Mouse (Mus musculus) adrenal gland, adult 18-20 months (tissue): ENCODE measurements around the gene Macrod2. TPM values are rescaled to one million over a fixed set of nuclear protein-coding genes. Genes with fewer than 3 reads are reported as not detected.

Experiments used
- DNase-seq, 2 experiments: peaks; one replicate each; pipeline ENCODE4 v3.0.0; 2021 to 2022; ENCODE audit warnings: low spot score in 2 of 2
- total RNA-seq, 2 experiments: library from RNA; stranded (reverse); gene quantifications; 1 replicate in 1 of 2; 2 replicates in 1 of 2; pipeline ENCODE4 v1.2.3; 2021

Macrod2 gene
- total RNA-seq, 2 experiments from 2014 or later, result 8.4 to 8.6 TPM

DNA sequence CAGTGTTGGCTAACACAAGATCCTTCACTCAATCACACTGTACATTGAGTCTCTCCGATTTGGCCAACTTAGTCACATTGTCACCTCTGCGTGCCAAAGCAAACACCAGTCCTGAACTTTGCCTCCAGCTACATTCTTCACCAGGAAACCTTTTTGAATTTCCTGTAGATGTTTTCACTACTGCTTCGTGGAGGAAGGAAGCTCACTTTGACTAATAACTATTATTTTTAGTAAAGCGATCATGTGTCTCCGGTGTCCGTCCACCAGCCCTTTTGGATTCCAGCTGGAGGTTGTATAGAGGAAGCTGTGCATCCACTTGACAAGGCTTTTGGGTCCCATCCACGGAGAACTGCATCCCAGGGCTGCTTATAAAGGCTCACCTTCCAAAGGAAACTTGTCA is 893.4 kb downstream of the Macrod2 start:
- no peak for DNase-seq

DNA sequence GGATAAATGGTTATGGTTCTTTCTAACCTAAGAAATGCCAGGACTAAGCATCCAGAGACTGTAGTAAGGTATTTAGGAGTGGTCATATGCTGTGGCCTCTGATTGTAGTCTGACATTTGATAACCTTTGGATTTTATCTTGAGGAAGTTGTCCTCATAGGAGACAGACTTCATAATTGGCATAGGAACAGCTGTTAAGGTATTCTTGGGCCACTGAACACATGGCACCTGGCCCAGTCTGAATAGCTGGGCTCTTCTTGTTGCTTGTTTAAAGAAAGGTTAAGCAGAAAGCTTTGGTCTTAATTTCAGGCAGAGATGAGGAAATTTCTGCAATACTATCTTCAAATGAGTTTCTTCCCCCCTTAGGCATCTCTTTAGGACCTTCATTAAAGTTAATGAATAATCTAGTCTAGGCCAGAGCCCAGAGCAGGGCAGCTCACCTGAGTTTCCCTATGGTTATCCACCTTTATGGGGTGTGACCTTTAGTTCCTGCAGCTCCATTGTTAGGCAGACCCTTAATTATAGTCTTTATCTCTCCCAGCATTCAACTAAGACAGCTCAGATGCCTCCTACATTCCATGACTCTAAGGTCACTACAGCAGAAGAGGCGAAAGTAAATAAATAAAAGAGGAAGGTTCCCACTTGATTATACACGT is 894.1 kb downstream of the Macrod2 start:
- DNase-seq, result no peak

DNA sequence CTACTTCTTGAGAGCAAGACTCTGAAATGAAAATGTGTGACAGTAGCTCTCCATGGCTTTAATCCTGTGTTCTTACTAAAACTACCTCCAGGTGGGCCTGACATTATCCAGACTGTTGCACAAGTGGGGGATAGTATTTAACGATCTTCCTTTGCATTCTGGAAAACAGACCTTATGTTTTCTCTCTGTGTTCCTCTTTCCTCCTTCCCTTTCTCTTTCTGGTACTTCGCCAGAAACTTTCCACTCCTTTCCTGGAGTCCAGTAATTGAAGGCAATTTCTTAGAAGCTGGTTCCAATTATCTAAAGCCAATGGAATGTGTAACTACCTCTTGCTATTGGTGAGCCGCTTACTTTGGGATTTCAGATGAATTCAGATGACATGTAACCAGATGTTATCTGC is 897.7 kb downstream of the Macrod2 start:
- no peak for DNase-seq

- no peak for DNase-seq
These were observed 904.1 kb downstream of the Macrod2 start for GRCm38 (mm10) chr2:141299168-141299567.

- no peak for DNase-seq
These were observed 905.9 kb downstream of the Macrod2 start for GRCm38 (mm10) chr2:141301030-141301429.

- DNase-seq, result no peak
These were observed 913.3 kb downstream of the Macrod2 start for GRCm38 (mm10) chr2:141308406-141308805.

DNA sequence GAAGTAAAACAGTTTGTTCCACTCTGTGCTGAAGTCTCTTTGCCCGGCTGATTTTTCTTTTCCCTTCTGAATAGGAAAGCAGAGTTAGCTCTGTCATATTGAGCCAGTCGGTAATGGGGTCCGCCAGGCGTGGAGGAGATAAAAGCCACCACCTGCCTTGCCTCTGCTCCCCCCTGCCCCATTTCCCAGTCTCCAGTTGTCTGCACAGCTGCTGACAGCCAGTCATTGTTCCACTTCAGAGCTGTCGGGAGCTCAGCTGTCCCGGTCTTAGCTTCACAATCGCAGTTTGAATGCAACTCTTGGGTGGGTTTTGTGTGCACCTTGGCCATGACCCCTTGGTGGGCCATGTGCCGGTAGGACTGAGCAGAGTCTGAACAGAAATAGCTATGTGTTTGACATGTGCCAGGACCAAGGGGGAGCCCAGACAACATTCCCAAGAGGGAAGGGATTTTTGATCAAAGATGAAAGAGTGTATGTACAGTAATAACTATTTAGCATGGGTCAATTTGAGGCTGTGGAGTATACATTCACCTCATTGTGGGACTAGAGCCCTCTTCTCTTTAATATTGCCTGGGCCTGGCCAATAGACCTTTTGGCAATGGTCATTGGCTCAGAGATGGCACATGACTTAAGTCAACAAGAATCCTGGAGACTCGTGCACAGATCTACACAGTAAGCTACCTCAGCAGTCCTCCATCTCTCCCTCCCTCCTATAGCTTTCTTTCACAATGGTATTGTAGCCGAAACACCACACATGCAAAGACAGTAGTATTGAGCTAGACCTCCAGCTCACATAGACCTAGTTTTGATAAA is 917.2 kb downstream of the Macrod2 start:
- no peak for DNase-seq

DNA sequence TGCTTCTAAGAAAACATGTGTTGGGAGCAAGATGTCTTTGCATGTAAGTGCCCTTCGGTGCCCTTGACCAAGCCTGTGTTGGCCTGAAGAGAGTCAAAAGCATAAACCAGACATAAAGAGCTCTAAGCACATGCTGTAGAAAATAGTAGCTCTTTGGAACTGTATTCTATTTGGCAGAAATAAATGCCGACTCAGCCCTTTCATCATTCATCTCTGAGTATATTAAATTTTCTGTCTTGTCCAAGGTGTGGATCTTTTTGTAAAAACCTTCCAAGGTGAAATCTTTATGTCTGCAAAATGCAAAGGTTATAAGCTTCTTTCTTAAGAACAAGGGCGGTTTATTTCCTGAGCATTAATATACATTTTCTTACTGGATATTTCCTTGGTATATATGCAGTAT is 920.2 kb downstream of the Macrod2 start:
- DNase-seq, result no peak

DNA sequence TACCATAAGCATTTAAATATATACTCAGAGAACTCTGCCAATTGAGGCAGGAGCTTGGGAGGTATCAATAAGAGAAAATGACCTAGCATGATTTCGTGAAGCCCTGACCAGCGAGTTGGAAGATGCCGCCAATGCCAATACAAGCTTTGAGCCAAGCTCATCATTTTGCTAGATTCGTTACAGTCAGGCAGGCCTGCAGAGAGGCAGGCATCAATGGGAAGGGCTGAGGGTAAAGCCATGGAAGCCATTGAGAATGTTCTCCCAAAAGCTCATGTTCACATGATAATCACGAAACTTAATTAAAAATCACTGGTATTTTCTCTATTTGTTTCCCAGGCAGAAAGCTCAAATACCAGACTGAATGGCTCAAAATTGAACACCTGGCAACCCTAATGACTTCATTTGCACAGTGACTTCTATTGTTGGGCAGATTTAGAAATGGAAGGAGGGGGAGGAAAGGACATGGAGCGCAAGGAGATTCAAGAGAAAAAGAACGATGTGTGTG is 928.9 kb downstream of the Macrod2 start:
- no peak for DNase-seq

DNA sequence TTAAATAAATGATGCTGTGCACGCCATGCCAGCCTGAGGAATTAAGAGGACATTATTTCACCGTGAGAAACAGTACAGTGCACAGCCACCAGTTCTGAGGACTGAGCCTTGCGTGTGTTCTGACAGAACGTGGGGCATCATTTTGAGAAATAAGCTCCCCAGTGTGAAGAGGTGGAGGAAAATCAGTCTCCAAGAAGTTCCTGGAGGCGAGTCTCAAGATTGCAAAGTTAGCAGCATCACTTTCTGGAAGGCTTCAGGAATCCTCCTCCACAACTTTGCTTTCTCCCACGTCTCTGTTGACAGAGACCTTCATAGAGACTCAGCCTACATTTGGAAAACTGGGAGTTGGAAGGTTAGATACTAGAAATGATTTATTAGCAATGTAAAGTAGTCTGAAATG is 932.2 kb downstream of the Macrod2 start:
- DNase-seq, result no peak

DNA sequence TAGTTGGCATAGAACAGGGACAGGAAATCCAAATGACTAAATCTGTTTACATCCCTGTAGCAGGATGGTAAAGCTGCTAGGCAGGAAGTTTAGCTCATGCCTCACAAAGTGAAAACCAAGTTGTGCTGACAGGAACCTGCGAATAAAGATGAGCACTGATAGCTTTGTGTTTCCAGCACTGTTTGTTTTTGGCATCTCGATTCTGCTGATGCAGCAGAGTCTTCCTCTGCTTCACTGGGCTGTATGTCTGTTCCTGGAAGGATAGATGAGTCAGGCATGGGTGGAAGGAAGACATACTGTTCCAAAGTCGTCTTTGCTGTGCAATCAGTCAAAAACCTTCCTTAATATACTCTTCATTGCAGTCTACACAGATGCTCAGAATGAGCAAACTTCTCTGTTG is 942.6 kb downstream of the Macrod2 start:
- no peak for DNase-seq

GRCm38 (mm10) chr2:141343988-141344535 is 949.0 kb downstream of the Macrod2 start:
- DNase-seq, result no peak

GRCm38 (mm10) chr2:141352623-141353022 is 957.5 kb downstream of the Macrod2 start:
- no peak for DNase-seq

- no peak for DNase-seq
These were observed 993.5 kb downstream of the Macrod2 start for GRCm38 (mm10) chr2:141388632-141389031.

- no peak for DNase-seq
These were observed 996.1 kb downstream of the Macrod2 start for GRCm38 (mm10) chr2:141391229-141391628.

DNA sequence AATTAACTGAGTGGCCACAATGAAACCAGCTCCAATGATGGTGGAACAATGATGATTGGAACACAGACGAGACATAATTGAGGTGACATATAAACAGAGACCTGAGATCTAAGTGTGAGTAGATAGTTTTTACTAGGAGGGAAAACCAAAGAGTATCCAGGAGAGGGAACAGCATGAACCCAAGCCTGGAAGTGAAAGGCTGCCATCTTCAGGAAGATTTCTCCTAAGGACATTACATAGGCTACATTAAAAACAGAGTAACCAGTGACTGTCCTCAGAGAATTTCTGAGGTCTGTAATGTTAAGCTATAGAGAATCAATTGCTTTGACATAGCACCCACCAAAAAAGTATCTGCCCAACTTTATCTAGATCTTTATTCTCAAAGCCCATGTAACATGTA is 999.7 kb downstream of the Macrod2 start:
- no peak for DNase-seq

DNA sequence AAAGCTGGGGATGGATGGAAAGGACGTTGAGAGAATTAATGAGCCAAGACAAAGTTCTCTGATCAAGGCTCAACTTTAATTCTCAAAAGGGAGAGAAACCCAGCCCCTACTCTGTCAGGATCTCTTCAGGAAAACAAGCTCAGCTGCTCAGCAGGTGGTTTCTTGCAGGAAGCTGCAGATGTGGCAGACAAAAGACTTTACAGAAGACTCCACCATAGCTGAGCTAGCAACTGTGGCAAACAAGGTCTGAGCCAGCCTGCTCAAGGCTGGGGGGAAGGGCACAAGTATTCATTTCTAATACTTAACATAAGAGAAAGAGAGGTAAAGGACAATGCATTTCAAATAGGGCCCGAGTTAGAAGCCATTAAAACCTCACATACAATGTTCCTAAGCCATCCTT is 1013.7 kb downstream of the Macrod2 start:
- no peak for DNase-seq

GRCm38 (mm10) chr2:141416436-141416835 is 1021.3 kb downstream of the Macrod2 start:
- DNase-seq, result no peak

- DNase-seq, result no peak
These were observed 1021.9 kb downstream of the Macrod2 start for GRCm38 (mm10) chr2:141416855-141417544.

- no peak for DNase-seq
These were observed 1024.7 kb downstream of the Macrod2 start for GRCm38 (mm10) chr2:141419806-141420205.

- DNase-seq, result no peak
These were observed 1039.0 kb downstream of the Macrod2 start for GRCm38 (mm10) chr2:141434084-141434483.
